Mouse (Mus musculus): ENCODE measurements around the gene Slc22a12.

Gene Slc22a12

DNA sequence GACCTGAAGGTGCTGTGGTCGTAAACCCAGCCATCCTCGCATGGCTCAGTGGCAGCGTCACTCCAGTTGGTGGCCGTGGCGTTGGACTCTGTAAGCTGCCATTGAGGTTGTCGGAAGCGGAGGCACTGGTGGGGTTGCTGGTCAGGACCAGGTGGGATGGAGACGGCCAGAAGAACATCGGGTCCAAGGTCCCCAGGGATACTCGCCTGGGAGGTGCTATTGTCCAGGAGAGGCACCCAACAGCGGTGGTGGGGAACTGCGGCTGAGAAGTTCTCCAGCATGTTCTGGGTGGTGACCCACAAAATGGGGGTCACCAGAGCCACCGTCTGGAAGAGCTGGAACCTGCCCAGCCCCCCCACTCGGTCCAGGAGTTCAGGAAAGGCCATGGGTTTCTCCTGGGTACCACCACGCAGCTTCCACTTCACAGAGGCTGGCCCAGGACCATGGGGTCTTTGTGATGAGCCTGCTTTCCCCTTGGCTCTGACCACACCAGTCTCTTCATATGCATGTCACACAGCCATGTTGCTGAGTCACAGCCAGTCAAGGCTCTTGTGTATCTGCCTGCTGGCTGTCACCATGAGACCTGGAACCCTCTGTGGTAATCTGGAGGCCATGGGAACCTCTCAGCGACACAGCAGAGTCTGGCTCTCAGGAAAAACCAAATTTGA is at the start of gene Slc22a12:
TSS of gene Slc22a12 (minus strand) at position 666 of the 668 bp plus-strand sequence.
- DNase-seq = no peak

DNA sequence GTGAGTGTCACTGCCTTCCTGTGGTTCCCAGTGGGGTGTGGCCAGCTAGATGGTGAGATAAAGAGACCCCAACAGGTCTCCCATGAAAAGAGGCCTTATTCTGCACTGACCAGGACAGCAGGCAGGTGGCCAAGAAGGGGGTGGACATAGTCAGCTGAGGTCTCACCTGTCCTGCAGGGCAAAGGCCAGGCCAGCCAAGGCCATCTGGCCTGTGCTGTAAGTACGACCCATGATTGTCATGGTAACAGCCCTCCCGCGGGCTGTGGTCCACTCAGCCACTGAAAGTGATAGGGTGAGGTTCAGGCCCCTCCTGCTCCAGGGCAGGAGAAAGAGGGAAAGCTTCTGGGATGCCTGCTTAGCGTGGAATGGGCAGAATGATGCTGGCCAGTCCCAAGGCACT is 29.2 kb upstream of the Slc22a12 start:
- no peak for DNase-seq

GRCm38 (mm10) chr19:6571476-6571875 is 28.6 kb upstream of the Slc22a12 start:
- DNase-seq = no peak

GRCm38 (mm10) chr19:6569561-6569960 is 26.7 kb upstream of the Slc22a12 start:
- DNase-seq = no peak

DNA sequence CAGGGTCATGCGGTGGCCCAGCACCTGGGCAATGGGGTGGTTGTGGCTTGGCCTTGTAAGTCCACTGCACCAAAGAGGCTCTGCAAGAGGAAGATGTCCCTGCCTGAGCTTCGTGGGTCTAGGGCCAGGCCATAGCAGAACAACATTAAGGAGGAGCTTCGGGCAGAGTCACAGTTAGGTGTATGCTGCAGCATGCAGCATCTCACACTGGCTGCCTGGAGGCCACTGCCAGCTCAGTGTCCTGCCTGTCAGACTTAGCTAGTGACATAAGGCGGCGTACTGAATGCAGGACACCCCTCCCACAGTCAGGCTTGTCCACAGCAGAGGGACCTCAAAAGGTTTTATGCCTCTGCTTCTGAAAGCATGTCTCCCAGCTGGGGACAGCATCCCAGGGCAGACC is 26.2 kb upstream of the Slc22a12 start:
- no peak for DNase-seq

GRCm38 (mm10) chr19:6566450-6566849 is 23.6 kb upstream of the Slc22a12 start:
- no peak for DNase-seq

- DNase-seq = no peak
Observed at GRCm38 (mm10) chr19:6565136-6565535, 22.3 kb upstream of the Slc22a12 start.

GRCm38 (mm10) chr19:6560246-6560815 is 17.5 kb upstream of the Slc22a12 start:
- no peak for DNase-seq

DNA sequence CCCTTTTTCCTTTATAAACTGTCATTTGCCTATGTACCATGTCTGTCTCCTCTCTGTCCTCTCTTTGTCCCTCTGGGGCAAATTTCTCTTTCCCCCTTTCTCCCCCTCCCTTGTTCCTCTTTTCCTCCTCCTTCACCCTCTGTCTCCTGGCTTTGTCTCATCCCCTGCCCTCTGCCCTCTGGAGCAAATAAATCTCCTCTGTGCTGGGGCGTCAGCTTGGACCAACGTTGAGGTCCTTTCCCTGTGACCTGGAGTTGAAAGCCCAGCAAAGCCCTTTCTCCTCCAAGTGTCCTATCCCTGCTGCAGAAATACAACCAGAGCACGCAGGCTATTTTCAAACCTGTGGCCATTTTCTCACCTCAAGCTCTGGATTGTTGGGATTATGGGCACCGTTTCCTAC is 16.7 kb upstream of the Slc22a12 start:
- no peak for DNase-seq

DNA sequence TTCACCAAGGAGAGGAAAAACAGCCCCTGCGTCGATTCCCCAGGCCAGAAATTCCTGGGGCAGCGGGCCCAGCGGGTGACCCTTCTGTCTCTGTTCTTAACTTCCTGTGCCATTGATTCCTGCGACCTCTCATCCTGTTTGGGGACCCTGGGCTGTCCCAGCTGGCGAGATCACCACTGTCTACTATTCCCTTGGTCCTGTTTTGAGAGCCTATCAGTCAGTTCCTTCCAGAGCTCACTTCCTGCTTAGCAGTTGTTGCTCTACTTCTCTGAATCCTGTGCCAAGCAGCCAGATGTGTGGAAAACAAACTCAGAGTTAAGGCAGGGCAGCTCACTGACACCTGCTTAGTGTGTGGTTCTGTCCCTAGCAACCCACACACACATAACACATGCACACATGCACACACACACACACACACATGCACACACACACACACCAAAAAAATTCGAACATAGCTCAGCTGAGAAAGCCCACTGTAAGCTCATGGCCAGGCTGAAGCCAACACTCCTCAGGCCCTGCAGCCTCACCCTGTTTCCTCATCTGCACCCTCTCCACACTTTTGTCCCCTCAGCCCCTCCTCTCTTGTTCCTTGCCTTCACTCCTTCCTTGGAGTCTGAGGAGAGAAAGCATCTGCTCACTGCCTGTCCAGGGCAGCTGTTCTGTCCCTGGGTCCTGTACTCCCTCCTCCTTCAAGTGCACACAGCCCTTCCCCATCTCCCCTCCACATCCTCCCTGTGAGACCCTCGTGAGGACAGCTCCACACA is 11.2 kb upstream of the Slc22a12 start:
- DNase-seq = peak; percentile 23

GRCm38 (mm10) chr19:6553174-6553573 is 10.3 kb upstream of the Slc22a12 start:
- no peak for DNase-seq

DNA sequence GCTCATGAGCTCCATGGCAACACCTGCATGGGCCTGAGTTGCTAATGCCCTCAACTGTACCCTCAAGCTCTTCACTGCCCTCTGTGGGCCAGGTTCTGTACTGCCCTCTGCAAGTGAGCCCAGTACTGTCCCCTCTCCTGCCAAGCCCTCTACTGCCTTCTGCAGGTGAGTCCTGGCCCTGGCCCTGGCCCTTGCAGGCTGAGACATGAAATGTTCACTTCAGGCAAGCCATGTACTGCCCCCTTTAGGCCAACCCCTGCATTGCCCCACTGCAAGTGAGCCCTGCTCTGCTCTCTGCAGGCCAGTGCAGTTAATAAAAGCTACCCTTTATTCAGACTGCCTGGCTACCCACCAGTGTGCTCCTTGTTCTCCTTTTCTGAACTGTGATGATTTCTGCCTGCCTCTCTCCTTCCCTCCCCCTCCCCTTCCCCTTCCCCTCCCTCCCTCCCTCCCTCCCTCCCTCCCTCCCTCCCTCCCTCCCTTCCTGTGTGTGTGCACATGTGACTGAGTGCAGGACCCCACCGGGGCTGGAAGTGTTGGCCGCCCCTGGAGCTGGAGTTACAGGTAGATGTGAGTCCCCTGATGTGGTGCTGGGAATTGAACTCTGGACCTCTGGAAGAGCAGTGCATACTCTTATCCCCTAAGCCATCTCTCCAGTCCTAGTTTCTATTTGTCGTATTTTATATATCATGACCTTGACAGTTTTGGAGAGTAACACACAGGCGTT is 9.6 kb upstream of the Slc22a12 start:
- DNase-seq = peak; percentile 48

GRCm38 (mm10) chr19:6551215-6551614 is 8.4 kb upstream of the Slc22a12 start:
- no peak for DNase-seq

GRCm38 (mm10) chr19:6549566-6549965 is 6.7 kb upstream of the Slc22a12 start:
- DNase-seq = no peak

- DNase-seq = no peak
Observed at GRCm38 (mm10) chr19:6548431-6549410, 5.9 kb upstream of the Slc22a12 start.

DNA sequence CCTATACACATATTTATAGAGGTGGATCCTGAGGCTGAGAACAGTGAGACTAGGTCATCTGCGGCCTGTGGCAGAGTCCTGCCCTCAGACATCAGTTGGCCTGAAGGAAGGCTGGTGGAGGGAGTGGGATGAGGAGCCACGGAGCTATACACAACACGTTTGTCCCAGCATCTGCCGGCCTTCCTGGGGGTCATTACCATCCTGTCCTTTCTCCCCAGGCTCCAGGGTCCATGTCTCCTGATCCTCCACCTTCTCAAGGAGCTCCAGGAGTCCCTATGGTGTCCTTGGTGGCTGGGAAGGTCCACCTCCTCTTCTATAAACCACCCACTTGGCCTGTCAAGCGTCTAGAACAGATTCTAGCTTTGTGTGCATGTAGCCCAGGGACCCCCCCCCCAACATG is 5.0 kb upstream of the Slc22a12 start:
- no peak for DNase-seq

DNA sequence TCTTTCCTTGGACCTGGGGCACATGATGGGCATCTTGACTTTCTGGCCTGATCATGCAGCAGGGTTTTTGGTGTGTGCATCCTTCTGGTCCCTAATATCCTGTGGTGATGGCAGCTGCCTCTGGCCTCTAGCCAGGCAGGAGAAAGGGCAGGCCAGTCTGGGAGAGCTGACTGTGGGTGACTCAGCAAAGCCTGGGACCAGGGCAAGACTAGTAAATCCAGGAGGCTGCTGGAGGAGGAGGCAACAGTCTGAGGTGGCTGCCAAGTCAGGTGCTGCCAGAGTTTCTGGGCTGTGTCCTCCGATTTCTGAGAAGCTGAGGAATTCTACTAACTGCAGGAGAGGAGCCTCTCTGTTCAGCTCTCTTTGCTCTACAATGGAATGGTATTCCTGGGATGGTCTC is 3.3 kb upstream of the Slc22a12 start:
- no peak for DNase-seq

GRCm38 (mm10) chr19:6545481-6545880 is 2.6 kb upstream of the Slc22a12 start:
- DNase-seq = no peak

DNA sequence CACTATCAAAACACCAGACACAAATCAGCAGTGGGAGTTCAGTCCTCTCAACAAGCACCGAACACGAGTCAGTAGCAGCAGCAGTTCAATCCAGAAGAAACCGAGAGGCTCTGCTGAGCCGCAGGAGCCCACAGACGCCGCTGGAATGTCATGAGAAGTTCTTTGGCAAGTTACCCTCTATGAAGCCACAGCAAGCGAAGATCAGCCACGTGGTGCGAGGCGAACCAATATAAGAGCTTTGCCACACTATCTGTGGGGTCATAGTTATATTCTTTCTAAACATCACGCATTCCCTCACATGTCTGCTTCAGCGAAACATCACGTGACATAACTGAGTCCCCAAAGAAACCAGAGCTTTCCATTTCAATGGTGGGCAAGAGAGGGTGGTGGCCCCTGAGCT is 1.9 kb upstream of the Slc22a12 start:
- no peak for DNase-seq

- no peak for DNase-seq
Observed at GRCm38 (mm10) chr19:6543518-6543917, 686 bp upstream of the Slc22a12 start.

DNA sequence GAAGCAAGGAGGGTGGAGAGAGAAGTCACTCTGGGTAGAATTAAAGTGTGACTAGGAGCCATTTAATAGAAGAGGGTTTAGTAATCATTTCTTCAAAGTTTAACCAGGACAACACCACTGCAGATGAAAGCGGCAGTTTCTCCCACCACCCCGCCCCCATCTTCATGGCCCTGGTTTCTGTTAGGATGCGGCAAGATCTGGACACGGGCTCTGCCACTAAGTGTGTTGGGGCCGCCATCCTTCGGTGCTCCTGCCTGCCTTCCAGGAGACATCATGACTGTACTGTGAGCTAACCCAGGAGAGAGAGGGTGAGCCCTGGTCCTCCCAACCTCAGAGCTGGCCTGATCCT is 177 bp upstream of the Slc22a12 start:
- no peak for DNase-seq

GRCm38 (mm10) chr19:6541521-6541920 is 1.3 kb downstream of the Slc22a12 start:
- no peak for DNase-seq
